Mouse (Mus musculus): Measurements from ENCODE around the gene Ttc7b. TPM values are rescaled to one million over a fixed set of nuclear protein-coding genes. Genes with fewer than 3 reads are reported as not detected.

Gene Ttc7b
- total RNA-seq, 2 experiments from 2014 or later = 13.3 to 24.3 TPM

DNA sequence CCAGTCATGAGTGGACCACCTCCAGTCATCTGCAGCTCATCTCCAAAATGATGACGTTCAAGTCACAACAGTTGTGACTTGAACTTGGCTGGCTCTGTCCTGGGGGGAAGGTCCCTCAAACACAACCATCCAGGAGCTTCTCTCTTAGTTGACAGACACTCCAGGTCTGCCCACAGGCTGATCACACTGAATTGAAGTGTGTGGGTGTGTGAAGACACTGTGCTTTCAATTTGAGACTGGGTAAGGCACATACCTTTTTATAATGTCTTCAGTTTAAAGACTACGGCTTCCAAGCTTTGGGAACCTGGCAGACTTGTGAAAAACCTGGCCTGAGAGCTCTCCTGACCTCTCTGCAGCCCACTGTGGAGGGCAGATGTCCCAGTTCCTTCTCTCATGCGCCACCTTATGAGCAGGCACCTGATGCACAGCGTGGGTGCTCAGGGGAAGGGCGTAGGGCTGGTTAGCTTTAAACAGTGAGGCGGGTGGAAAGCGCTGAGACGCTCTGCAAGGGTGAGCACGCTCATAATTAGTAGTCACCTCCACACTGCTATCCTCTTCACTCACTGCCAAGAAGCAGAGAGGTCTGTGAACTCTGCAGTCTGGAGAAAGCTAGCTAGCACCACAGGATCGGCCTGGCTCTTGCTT, 28.5 kb downstream of the Ttc7b start:
- no peak for ATAC-seq (replicated peaks; ENCODE audit: poor library complexity)

- no peak for ATAC-seq (replicated peaks; ENCODE audit: poor library complexity)
Measured at GRCm38 (mm10) chr12:100489799-100490198, 30.8 kb downstream of the Ttc7b start.

DNA sequence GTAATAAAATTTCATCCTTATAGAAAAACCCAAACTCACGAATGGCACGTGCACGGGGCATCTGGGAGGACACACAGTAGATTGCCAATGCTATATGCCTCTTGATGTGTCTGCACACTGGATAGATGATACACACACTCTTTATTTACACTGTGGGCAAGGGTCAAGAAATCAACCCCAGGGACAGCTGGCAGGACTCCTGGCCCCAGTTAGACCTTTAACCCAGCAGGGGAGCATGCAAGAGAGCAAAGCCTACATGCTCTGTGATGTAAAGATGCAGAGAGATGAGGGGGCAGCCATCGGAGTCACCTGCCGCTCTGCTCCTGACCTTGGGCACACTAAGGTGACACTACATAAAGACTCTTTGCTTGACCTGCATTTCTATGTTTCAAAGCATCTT, 32.3 kb downstream of the Ttc7b start:
- no peak for ATAC-seq (replicated peaks; ENCODE audit: poor library complexity)

DNA sequence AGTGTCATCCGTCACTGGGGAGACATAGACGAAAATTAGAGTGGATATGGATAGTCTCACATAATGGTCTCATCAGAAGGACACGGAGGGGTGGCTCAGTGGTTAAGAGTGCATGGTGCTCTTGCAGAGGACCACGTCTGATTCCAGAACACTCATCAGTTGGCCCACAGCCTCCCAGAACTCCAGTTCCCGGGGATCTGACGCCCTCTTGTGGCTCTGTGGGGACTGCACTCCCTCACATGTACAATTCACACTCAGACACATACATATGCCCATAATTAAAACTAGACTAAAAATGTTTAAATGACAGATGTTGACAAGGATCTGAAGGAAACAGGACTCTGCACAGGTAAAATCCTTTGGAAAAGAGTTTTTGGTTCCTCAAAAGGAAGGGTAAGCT, 34.4 kb downstream of the Ttc7b start:
- no peak; the same call in 1 of the 2 replicates for ATAC-seq (replicated peaks; ENCODE audit: poor library complexity)

DNA sequence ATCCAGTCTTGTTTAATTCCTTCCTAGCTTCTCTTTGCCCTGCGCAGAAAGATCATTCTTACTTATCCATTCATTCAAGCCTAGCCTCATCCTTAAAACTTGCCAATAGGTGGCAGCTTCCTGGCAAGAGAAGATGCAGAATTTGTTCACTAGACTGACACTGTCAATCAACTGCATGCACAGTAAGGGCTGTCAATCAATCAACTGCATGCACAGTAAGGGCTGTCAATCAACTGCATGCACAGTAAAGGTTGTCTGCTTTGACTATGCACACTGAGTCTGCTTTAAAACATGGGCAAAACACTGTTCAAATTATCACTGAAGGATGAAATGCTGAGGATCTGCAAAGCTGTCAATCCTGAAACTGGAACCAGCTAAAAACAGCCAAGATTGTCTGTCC, 37.6 kb downstream of the Ttc7b start:
- no peak for ATAC-seq (replicated peaks; ENCODE audit: poor library complexity)

DNA sequence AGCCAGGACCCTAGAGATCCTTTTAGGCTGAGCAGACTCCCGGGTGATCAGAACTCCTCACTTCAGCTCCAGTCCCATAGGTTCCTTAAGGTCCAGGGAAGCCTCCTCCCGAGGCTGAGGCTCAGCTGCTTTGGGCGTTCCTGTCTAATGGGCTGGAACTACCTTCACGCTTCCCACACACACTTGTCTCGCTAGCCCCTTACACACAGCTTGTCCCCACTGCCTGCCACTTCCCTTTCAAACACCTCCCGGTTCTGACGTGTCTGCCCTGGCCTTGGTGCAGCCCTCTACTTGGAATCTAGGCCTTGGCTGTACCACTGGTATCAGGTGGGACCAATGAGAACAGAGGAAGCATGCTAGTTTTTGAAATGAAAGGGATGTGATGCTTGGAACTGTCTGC, 38.4 kb downstream of the Ttc7b start:
- ATAC-seq (replicated peaks; ENCODE audit: poor library complexity) = no peak

GRCm38 (mm10) chr12:100481443-100482026, 39.1 kb downstream of the Ttc7b start:
- no peak for ATAC-seq (replicated peaks; ENCODE audit: poor library complexity)

DNA sequence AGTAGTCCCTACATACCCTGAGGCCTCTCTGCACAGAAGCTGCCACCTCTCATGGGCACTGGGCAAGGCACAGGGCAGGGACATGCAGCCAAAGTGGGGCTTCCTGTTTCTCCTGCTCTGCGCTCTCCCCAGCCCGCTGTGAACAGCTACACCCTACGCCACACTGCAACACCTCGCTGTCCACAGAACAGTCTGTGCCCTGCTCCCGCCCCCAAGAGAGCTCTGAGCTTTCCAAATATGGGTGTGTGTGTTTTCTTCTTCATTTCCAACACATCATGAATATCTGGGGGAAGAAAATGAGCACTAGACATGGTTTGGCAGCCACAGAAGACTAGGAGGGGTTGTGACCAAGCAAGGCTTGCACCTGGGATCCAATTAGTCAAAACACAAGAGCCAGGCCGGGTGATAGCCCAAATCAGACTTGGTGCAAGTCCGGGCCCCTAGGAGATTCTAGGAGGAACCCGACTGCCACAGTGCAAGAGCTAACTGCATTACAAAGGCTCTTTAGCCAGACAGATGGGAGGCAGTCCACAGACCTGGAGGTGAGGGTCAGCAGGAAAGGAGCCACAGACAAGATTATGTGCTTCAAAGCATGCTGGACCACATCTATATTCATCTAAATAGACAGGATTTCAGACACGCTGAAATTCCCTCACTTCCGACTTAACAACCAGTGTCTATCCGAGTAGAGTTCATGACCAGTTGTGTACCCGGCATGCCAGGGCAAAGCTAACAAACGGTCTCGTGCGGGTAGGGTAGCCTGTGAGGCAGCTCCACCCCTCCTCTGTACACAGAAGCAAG, 39.8 kb downstream of the Ttc7b start:
- peak; percentile 39; the same call in 1 of the 2 replicates for ATAC-seq (replicated peaks; ENCODE audit: poor library complexity)

GRCm38 (mm10) chr12:100479892-100480621, 40.6 kb downstream of the Ttc7b start:
- ATAC-seq (replicated peaks; ENCODE audit: poor library complexity) = peak; percentile 87

- ATAC-seq (replicated peaks; ENCODE audit: poor library complexity) = no peak
Measured at GRCm38 (mm10) chr12:100479270-100479869, 41.3 kb downstream of the Ttc7b start.

DNA sequence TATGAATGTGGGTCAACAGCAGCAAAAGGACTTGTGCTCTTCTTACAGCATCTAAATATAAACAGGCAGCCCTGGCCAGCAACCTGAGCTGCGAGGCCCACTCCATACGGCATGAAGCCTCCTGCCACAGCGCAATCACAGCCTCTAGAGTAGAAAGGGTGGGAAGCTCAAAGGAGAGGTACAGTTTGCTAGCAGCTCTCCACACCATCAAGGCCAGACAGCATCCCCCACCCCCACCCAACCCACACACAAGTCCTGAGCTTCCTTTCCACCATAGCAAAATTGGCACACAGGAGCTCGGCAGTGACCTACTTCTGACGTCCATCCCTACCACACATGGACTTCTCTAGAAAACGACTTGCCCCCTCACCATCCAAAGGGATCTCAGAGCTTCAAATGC, 42.0 kb downstream of the Ttc7b start:
- ATAC-seq (replicated peaks; ENCODE audit: poor library complexity) = no peak

GRCm38 (mm10) chr12:100478151-100478550, 42.5 kb downstream of the Ttc7b start:
- ATAC-seq (replicated peaks; ENCODE audit: poor library complexity) = no peak

DNA sequence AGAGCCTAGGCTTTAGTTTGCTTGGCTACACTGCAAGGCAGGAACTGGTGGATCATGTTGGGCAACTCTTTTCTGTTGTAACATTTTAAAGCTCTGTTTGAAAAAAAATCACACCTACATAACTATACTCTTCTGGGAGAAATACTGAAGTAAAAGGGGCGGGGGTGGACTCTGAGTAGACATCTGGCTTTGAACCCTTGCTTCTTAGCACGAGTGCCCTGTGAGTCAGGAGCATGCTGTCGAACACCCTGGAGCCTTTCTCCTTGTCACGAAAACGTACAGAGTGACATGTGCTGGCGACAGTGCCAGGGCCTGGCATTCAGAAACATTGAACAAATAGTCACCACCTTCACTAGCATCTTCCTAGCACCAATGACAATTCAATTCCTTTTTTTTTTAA, 43.2 kb downstream of the Ttc7b start:
- peak; percentile 29; the same call in 1 of the 2 replicates for ATAC-seq (replicated peaks; ENCODE audit: poor library complexity)

GRCm38 (mm10) chr12:100476351-100476750, 44.3 kb downstream of the Ttc7b start:
- ATAC-seq (replicated peaks; ENCODE audit: poor library complexity) = no peak

DNA sequence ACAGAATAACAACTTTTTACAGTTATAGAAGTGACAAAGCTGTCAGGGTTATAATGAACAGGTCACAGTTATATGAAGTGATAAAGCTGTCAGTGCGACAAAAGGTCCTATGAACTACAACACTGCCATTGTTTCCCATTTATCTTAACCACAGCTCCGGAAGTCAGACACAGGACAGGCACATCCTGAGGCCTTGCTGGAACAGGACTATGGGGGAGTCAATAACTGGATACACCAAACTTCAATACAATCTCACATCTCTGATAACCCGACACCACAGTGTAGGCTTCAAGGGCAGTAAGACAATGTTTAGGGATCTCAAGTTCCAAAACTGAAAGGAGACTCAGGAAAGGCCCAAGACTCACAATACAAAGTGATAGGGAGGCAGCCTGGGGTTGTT, 45.1 kb downstream of the Ttc7b start:
- ATAC-seq (replicated peaks; ENCODE audit: poor library complexity) = peak; percentile 33

- ATAC-seq (replicated peaks; ENCODE audit: poor library complexity) = no peak
Measured at GRCm38 (mm10) chr12:100474661-100475321, 45.8 kb downstream of the Ttc7b start.

DNA sequence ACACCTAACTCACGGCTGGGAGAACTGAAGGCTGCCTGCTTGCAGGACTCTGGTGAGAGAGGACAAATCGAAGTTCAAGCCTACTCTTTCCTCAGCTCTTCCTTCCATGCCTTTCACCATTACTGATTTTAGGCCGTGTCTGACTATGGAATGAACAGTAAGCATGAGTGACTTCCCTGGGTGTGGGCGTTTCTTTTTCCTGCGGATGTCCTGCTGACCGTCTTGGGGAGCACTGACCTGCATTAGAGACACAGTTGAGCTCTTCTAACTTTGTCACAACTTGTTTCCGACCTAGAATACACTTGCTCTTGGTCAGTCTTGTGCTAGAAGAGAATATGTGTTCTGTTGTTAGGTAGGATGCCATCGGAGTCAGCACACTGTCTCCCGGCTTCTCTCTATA, 50.3 kb downstream of the Ttc7b start:
- ATAC-seq (replicated peaks; ENCODE audit: poor library complexity) = no peak

GRCm38 (mm10) chr12:100469503-100470293, 50.9 kb downstream of the Ttc7b start:
- ATAC-seq (replicated peaks; ENCODE audit: poor library complexity) = no peak

DNA sequence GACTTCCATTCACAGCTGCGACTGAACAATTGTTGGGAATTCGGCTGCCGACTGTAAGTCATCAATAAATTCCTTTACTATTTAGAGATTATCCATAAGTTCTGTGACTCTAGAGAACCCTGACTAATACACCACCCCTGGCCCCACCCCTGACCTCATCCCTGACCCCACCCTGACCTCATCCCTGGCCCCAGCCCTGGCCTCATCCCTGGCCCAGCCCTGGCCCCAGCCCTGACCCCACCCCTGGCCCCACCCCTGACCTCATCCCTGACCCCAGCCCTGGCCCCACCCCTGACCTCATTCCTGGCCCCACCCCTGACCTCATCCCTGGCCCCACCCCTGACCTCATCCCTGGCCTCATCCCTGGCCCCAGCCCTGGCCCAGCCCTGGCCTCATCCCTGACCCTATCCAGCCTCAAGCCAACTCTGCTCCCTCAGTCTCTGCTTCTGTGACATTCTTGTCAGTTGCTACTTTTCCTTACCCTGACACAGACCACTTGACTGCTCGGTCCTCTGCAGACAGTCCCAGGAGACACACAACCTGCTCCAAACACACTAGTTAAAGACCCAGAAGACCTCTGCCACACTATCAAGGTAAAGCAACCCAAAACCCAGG, 55.4 kb downstream of the Ttc7b start:
- ATAC-seq (replicated peaks; ENCODE audit: poor library complexity) = no peak

Measured in megakaryocyte progenitor cell, adult 5-6 weeks (primary cell).